Mouse (Mus musculus) gastrocnemius, postnatal 14 days (tissue): ENCODE results near the gene Usp5. TPM values are rescaled to one million over a fixed set of nuclear protein-coding genes. Genes with fewer than 3 reads are reported as not detected.
"Not testable (repeated sequence)": the region's sequence is repeated elsewhere in the genome, so short reads cannot be mapped to it uniquely, and the experiment has no call there.

Experiments used
- DNase-seq: peaks from one replicate; pipeline ENCODE4 v3.0.0; 2021; ENCODE audit warnings: mixed read lengths
- intact Hi-C: fragments of 180-260 bp; cut with DNase I; formaldehyde crosslinking; loops from one replicate; pipeline ENCODE4 v1.15.1; 2025; ENCODE audit warnings: low total_unique reads
- total RNA-seq, 2 experiments: library from RNA; stranded (reverse); gene quantifications; 2 replicates each; pipeline ENCODE4 v1.2.3; 2021

Usp5 gene
- total RNA-seq, 2 experiments from 2014 or later: 55.3 to 61.9 TPM

DNA sequence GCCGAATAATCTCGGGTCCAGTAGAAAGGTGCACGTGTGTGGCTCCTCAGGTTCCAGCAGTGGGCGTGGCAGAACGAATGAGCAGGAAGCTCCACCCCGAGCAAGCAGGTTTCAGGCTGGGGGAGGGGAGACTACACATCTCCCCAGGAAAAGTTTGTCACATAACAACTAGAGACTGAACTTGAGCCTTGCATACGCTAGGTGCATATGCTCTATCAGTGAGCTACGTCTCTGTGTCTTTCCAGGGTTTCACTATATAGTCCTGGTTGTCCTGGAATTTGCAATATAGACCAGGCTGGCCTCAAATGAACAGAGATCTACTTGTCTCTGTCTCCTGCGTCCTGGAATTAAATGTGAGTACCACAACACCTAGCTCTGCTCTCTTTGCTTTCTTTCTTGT, 26.9 kb downstream of the Usp5 start:
- DNase-seq, intact Hi-C loops: not testable (repeated sequence)

DNA sequence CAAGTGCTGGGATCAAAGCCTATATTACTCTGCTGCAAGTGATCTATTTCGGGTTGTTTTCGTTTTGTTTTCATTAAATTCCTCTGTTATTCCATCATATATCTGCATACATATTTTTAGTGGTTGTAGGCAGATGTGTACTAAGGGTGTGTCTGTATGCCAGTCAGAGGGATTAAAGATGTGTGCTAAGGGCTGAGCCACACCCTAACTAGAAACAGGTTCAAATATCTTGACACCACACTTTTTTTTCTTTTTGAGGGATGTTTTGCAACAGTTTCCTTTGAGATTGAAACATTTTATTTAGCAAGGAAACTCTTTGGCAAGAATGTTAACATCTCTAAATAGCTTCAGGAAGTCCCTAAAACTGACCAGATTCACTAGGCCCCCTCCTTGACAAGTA, 33.1 kb downstream of the Usp5 start:
- intact Hi-C loops: no loop called here
- DNase-seq: no peak

DNA sequence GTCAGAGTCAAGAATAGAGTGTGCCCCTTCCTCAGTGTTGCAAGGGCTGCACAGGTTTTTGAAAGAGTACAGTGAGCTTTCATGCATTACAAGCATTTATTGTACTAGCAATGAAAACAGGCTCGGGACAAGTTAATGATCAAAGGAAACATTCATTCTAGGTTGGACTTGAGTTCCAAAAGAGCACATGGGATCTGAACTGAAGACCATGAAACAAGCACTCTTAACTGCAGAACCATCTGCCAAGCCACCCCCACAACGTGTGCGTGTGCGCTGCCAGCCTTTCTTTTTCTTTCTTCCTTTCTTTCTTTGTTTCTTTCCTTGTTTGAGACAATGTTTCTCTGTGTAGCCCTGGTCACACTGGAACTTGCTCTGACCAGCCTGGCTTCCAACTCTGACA, 33.5 kb downstream of the Usp5 start:
- intact Hi-C loops: no loop called here
- no peak for DNase-seq

DNA sequence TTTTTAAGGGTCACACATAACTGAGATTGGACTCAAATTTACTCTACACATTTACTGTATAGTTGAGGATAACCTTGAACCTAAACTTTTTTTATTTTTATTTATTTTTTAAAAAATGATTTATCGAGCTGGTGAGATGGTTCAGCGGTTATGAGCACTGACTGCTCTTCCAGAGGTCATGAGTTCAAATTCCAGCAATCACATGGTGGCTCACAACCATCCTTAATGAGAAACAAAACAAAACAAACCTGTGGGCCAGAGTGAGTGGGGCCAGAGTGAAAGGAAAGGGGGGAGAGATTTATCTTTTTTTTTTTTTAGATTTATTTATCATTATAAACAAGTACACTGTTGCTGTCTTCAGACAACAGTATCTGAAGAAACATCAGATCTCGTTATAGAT, 37.4 kb downstream of the Usp5 start:
- intact Hi-C loops: no loop called here
- no peak for DNase-seq

DNA sequence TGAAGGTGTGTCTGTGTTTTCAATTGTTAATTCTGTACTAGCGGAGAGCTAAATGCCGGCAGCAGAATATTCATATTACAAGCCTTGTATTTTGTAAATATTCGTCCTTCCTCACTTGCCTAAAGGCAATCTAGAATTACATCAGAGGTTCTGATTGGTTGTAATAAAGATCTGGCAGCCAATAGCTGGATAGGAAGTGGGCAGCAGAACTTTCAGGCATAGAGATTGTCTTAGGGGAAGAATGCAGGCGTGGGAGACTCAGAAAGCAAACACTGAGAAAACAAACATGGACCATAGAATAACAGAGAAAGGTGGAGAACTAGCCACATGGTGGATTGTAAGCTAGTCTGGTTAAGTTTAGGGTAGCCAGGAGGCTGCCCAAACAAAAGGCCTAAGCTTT, 39.2 kb downstream of the Usp5 start:
- no peak for DNase-seq
- intact Hi-C loops: no loop called here

DNA sequence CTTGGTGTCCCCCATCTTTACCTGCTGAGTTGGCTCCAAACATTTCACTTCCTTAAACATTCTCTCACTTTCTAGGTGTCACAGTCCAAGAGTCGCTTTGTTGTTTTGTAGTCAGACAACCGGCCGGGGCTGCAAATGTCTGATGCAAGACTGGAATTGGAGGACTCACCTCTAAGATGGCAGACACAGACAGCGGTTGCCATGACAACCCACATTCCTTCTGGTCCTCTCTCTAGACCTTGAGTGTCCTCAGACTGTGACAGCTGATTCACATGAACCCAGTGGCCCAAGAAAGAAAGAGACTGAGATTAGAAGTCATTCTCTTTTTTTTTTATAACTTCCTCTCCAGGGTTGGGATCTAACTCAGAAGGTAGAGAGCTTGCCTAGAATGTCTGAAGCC, 39.8 kb downstream of the Usp5 start:
- intact Hi-C loops: no loop called here
- DNase-seq: no peak

DNA sequence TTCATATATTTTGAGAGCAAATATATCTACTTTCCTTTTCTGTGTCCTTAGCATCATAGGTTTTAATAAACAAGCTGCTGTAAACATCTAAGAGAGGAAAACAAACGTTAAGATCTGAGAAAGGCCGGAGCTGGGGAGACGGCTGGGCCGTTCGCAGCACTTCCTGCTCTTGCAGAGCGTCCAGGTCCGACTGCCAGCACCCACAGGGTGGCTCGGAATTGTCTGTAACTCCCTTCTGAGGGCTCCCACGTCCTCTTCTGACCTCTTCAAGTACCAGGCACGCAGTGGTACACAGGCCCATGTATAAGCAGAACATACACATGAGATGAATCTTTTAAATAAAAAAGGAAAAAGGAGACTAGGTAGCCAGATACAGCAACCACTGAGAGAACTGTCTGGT, 41.6 kb downstream of the Usp5 start:
- DNase-seq: no peak
- intact Hi-C loops: no loop called here

DNA sequence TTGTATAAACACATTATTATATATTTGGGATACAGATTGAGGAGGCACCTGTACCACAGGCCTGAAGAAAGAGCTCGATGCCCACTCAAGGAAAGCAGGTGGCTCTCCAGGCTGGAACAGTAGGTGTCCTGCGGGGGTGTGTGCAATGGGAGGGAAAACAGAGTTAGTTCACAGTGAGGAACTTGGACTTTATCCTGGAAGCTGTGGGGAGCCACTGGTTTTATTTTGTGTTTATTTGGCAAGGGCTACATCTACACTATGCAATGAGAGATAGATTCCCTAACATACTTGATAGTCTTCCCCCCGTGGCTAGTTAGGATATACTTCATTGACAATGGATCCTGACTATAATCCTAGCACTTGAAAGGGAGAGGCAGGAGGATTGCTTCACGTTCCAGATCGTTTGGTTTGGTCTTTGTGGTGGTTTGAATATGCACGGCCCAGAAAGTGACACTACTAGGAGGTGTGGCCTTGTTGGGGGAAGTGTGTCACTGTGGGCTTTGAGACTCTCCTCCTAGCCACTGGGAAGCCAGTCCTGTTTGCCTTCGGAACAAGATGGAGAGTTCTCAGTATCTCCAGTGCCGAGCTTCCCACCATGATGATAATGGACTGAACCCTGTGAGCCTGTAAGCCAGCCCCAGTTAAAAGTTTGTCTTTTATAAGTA, 42.4 kb downstream of the Usp5 start:
- DNase-seq: no peak
- intact Hi-C loops: no loop called here

DNA sequence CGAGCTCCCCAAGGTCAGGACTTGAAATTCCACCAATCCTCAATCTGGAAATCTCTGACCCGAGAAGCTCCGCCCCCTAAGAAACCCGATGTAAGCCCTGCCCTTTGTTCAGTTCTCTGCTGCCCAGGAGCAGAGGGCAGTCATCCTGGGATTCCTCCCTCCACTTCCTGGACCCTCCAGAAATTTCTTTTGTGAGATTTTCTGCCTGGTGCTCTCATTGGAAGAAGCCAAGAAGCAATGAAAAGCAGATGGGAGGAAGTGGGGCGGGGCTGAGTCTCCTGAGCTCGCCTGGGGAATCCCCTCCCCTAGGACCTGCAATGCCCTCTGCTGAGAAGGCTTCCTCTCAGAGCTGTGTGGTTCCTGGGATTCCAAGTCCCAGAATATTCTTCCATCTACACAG, 46.8 kb downstream of the Usp5 start:
- peak; percentile 38 for DNase-seq
- intact Hi-C loops: no loop called here

DNA sequence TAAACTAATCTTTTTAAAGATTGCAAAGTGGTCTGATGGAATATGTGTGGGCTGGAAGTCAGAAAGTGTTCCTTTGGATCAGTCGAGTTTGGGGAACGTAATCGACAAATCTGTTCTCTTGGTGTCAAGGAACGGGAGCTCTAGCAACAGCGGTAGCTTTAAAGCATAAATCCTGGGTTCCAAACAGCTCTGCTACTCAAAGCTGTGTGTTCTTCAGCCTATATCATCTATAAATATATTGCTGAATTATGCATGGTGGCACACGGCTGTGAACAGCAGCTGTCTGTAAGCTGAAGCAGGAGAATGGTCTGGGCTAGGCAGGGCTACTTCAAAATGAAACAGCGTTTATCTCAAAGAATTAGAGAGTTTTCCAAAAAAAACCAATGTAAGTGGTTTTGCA, 48.4 kb downstream of the Usp5 start:
- intact Hi-C loops: no loop called here
- DNase-seq: no peak

DNA sequence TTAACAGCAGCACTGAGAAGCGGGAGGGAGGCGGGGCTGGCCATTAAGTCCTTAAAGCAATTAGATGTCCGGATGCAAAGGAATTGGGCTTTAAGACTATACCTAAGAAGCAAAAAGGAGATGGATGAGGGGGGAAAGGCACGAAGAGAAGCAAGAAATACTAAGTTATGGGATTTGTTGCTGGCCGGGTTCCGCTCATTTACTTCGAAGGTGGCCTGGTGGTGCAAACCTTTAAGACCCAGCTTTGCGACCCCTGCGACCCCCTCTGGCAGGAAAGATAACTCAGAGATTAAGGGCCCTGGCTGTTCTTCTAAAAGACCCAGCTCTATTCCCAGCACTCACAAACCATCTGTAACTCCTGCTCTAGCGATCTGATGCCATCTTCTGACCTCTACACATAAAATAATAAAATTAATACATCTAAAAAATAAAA, 49.3 kb downstream of the Usp5 start:
- intact Hi-C loops: no loop called here
- no peak for DNase-seq

DNA sequence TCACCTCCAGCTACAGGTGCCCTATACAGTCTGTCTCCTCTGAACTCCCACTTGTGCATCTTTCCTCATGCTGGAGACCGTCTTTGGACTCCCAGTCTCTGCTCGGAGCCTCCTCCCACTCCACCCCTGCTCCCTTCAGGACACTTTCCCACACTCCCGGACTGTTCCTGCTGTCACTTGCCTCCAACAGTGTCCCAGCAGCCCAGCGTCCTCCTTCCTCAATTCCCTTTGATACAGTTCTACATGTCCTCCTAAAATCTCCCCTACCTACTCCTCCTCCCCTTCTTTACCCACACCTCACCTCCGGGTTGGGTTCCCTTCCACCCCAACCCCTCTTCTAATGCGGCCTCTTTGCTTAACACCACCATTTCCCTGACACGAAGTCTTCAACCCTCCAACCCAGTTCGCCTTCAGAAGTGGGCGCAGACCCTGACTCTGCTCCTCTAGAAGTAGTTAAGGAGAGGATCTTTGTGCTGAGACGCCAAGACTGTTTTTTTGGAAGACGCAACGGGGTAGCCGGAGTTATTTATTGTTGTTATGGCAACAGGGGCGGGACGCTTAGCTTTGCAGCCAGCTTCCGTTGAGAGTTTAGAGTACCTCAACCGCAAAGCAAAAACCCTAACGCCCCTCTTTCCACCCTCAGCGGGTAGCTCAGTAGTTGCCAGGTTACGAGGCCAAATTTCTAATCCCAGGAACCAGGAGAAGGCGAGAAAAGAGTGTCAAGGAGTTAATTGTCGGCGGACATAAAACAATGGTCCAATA, 49.9 kb downstream of the Usp5 start, which contains the start of gene Lrrc23:
Gene Lrrc23, minus strand, starts transcription at position 506 of the 762 bp plus-strand sequence.
- intact Hi-C loops: no loop called here
- DNase-seq: no peak

DNA sequence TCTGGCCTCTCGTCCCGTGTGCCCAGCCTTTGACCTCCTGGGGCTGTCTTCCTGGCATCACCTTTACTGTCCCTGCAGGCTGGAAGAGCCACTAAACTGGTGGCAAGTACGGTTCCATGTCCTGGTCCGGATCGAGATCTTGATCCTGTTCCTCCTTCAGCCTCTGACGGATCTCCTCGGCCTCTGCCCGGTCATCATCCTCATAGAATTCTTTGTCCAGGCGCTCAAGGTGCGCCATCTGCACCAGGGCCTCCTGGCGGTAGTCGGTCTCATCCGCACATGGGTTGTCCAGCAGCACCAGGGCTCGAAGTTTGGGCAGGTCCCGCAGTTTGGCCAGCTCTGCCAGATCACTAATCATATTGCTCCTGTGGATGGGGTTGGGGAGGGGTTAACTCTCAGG, 58.8 kb downstream of the Usp5 start:
- intact Hi-C loops: no loop called here
- no peak for DNase-seq

DNA sequence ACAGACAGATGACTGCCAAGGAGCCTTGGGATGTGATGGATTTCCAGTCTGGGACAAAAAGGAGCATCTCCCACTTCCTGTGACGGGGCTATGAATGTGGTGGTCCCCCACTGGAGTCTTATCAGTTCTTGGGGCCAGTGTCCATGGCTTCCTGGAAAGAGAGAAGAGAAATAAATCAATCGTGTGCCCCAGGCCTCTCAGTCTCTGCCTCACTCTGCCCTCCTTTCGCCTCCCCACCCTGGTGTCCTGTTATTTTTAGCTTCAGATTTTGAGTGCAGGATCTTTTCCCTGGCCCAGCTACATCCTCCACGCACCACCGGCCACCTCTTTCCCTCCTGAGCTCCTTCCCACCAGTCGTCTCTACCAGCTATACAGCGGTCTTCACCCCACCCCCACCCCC, 59.3 kb downstream of the Usp5 start:
- no peak for DNase-seq

DNA sequence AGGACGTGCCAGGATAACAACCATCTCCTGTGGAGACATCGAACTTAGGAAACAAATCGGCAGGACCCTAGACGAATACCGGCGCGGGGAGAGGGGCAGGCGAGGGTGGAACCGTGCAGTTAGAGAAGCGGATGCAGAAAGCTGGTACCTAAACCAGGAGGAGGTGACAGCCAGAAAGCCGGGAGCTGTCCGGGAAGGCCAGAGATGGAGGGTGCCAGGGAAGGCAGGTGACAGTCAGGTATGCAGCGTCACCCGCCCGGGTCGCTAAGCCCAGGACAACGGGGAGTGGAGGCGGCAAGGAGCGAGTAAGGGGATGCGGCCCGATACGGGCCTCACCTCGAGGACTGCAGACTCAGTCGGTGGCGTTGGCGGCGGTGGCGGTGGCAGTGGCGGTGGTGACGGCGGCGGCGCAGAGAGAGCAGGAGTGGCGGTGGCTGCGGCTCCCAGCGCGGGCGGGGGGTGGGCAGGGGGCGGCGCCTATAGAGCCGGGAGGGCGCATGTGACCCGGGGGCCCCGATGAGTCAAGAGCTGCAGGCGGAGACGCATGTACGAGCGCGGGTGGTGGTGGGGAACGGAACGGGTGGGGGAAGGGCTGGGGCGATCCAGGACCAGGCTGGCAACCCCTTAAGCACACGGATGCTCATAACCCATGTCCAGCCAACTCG, 60.1 kb downstream of the Usp5 start, which contains the start of gene Eno2:
Gene Eno2, minus strand, starts transcription at position 573 of the 665 bp plus-strand sequence.
- intact Hi-C loops: loop anchor here (10.0 kb wide), 1 partner anchor 194 kb away; the partner anchor contains the start of gene C1rb
- peak; percentile 63 for DNase-seq

More for the DNA sequence above, 59.3 kb downstream of the Usp5 start:
- intact Hi-C loops: no loop called here

DNA sequence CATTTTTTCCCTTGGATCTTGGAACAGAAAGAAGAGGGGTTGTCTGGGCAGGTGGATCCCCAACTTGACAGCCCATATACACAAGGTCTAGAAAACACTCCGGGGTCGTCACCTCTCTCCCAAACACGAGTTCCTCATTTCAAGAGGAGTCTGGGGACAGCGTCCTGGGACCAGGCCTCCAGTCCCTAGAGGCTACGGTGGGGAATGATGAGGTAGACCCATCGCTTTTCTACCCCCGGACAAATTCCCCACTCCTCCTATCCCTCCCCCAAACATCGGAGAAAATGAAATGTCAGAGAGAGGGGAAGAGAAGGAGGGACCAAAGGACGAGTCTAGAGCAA, 60.6 kb downstream of the Usp5 start:
- DNase-seq: no peak
- intact Hi-C loops: loop anchor here (10.0 kb wide), 1 partner anchor 194 kb away; the partner anchor contains the start of gene C1rb

DNA sequence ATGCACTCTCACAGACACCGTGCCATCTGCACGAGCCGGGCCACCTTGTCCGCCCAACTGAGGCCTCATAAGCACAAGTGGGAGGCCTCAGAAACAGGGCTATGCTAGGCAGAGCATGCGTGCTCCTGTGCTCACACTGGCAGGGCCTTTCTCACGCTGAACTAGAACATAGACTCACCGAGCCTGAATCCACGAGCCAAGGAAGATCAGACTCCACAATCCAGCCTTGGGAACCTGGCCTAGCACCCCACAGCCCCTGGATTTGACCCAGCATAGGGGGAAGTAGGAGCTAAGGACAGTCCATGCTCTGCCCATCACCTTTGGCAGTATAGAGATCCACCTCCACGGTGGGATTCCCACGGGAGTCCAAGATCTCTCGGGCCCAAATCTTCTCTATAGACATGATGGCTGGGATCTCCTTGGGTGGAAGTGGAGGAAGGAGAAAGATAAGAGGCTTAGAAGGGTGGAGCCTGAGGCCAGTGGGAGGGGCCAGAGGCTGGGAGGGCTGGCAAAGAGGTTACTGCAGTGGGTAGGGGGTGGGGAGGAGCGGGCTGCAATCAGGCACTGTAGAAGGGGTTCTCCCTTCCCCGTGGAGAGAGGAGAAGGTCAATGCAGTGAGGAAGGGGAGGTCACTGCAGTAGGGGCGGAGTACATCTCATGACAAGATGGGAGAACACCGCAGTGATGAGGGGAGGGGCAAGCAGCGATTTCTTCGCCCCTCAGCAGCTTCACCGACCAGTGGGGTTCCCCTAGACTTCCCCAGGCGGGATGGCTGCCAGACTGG, 61.2 kb downstream of the Usp5 start:
- intact Hi-C loops: loop anchor here (10.0 kb wide), 1 partner anchor 193 kb away; the partner anchor contains the start of gene C1rb
- no peak for DNase-seq

DNA sequence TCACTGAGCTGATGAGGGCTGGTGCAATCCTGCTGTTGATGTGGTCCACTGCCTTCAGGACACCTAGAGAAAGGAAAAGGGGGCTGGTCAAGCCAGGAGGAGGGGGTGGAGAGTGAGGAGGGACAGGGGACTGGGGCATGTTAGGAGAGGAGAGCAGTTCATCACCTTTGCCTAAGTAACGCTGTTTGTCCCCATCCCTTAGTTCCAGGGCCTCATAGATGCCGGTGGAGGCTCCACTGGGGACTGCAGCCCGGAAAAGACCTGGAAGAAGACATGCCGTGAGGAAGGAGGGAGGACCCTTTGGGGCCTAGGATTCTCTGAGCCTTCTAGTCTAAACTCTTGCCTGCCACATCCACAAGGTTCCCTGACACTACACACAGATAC, 61.8 kb downstream of the Usp5 start:
- DNase-seq: no peak
- intact Hi-C loops: loop anchor here (10.0 kb wide), 1 partner anchor 193 kb away; the partner anchor contains the start of gene C1rb

DNA sequence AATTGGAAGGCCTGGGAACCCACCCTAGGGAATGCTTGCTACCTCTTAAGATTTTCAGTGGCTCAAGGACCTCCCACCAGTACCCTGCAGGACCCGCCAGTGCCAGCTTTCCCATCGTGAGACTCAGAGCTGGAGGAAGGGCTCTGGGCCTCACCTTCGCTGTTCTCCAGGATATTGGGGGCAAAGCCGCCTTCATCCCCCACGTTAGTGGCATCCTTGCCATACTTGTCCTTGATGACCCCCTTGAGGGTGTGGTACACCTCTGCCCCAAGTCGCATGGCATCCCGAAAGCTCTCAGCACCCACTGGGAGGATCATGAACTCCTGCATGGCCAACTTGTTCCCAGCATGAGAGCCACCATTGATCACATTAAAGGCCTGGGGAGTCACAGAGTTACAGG, 63.3 kb downstream of the Usp5 start:
- no peak for DNase-seq
- intact Hi-C loops: loop anchor here (10.0 kb wide), 1 partner anchor 191 kb away; the partner anchor contains the start of gene C1rb
